Mouse (Mus musculus): Measurements from ENCODE around the gene Slc5a6. TPM values are rescaled to one million over a fixed set of nuclear protein-coding genes. Genes with fewer than 3 reads are reported as not detected.

The Slc5a6 gene
- 32.8 and 34.2 TPM in 2 replicates for polyA plus RNA-seq (2012; rRNA removed)

DNA sequence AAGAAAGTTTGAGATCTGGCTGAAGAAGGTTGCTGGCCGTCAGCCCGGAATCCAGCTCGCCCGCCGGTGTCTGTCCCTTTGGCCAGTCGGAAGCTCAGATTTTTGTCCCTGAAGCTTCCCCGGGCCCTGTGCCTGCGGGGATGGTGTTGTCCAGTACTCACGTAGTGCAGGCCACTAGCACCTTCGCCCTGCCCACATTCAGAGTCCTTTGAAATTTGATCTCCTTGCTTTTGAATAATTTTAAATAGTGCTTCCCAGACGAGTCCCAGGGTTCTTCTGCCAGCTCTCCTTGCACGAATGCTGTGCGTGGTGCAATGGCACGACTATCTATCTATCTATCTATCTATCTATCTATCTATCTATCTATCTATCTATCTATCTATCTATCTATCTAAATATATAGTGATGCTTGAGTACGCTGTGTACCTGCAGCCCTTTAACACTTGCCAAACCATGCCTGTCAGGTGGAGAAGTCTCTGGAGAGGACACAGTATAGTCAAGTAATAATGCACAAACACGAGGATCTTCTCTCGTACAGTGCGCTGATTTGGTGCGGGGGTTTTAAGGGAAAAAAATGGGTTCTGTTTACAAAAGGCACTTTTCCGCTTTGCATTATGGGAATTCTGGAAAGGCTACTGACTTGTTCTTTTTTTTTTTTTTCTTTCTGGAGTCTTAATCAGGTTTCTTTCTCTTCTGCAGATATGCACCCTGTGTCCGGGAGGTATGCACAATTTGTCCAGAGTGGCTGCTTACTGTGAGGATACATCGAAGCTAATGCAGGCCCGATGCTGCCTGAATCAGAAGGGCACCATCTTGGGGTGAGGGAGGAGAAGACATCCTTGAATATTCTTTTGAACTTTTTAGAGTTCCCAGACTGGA lies at the start of gene Slc5a6:
Slc5a6 (minus strand) TSS at position 162 of the 879 bp plus-strand sequence.
- DNase-seq (ENCODE audit: low read depth): no peak

DNA sequence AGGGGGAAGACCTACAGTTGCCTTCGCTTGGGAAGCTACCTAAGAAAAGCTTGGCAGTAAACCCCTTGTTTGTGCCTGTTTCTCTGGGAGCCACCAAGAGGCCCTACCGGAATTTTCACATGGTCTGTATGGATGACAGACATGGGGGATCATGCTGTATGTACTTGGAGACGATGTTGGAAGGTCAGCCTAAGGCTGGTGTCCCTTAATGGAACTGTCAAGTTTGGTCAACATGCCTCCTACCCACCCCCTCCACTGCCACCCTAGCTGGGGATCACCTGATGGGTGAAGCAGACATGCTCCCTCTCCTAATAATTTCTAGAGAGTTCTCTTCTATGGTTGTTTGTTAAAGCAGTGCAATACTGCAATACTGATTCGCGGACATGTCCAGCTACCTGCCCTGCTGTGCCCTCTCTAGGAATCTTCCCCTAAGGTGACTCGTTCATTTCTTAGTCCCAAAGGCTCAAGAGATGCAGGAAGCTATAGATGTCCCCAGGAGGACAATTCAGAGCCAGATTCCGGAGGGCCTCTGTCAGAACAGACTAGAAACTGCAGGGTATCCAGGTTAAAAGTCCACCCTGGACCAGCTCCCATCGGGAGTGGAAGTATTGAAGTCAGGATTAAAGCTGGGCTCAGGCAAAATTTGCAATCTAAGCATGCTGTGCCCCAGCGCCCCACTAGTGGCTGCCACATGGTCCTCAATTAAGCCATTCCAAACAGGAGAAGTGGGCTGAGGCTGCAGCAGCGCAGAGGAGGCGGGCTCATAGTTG lies 47.2 kb upstream of the Slc5a6 start:
- no peak for DNase-seq (ENCODE audit: low read depth)

DNA sequence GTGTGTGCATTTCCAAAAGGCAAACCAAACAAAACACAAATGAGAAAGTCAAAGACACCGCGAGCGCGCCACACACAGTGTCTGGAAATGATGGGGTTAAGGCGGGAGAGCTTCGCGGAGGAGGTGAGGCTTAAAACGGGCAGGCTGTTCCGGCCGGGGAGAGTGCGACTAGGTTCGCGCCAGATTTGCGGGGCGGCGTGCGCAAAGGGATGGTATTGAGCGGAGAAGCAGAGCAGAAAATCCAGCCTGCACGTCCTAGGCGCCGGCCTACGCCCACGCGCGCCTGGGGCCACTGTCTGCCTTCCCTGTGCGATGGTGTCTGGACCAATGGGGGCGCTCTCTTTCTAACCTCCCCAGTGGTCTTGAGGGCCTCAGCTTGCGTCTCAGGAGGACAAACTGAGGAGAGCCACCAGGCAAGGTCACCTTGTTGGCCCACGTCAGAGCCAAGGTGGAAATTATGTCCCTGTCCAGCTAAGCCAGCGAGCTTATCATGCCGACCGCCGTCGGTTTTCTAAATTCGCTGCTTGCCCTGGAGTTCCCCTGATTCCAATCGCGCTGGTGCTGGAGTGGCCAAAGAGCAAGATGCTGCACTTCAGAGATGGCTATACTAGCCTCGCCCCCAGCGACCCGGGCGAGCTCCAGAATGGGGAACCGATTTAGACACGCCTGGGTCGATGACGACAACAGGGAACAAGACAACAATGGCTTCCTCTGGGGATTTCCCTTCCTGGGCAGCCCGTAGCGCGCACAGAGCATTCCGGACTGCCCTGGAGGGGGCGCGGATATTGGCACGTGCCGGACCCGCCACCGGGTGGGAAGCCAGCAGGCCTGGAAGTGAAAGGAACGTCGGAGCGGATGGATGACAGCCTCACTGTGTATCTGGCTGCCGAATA lies 46.3 kb upstream of the Slc5a6 start:
- no peak for DNase-seq (ENCODE audit: low read depth)

DNA sequence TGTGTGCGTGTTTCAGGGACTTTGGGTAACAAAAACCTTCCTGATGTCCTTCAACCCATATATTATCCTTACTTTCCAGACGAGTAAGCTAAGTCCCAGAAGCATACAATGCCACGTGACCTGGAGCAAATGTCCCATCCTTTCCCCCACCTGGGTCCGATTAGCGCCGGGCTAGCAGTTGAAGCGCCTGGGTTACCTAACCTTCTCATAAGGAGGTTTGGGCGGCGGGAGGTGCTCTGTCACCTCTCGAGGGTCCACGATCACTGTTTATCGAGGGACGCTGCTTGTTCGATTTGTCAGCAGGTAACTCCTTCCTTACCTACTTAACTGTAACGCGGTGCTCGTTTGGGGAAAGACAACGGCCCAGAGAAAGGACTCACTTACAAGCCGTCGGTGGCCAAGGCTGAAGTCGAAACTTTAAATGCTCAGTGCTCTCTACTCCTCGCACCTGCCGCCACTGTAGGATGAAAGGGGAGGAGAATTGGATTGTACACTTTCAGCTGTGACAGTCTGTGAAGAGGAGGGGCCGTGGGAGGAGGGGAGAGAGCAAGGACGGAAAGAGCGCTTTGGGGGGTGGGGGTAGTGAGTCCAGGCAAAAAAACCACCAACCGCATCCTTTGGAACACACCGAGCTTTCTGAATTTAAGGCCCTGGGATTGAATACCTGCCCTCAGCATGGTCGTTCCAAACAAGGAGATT lies 45.5 kb upstream of the Slc5a6 start:
- no peak for DNase-seq (ENCODE audit: low read depth)

DNA sequence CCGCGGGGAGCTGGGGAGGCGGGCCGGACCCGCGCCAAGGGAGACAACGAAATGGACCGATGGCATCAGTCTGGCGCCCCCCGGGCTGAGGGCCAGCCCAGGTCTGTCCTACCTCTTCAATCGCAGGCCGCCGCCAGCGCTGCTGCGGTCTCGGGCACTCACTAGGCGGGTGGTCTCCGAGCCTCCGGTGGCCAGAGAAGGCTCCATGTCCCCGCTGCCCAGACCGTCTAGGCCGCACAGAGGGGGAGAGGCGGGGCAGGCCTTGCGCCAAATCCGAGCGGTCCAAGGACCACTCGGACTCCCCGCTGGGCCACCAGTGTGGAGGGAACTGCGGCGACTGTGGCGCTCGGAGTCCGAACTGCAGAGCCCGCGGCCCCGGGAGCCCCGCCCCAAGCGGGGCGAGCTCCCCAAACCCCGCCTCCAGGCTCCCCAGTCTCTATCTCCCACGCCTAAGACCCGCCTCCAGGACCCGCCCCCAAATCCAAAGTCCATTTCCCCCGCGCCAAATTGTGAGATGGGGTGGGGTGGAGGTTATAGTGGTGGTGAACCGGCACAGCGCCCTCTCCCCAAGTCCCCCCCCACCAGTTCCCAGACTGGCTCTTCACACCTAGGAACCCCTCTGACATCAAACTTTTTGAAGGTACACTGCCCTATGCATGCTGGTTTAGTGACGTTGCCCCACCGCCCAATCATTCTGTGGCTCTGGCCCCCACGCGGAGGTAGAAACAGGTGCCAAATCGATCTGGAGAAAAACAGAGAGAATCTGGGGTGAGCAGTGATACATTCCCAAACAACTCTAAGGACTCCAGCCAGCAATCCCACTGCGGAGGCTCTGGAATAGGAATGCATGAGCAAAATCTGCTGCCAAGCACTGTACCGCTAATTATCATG lies 44.7 kb upstream of the Slc5a6 start:
- no peak for DNase-seq (ENCODE audit: low read depth)

DNA sequence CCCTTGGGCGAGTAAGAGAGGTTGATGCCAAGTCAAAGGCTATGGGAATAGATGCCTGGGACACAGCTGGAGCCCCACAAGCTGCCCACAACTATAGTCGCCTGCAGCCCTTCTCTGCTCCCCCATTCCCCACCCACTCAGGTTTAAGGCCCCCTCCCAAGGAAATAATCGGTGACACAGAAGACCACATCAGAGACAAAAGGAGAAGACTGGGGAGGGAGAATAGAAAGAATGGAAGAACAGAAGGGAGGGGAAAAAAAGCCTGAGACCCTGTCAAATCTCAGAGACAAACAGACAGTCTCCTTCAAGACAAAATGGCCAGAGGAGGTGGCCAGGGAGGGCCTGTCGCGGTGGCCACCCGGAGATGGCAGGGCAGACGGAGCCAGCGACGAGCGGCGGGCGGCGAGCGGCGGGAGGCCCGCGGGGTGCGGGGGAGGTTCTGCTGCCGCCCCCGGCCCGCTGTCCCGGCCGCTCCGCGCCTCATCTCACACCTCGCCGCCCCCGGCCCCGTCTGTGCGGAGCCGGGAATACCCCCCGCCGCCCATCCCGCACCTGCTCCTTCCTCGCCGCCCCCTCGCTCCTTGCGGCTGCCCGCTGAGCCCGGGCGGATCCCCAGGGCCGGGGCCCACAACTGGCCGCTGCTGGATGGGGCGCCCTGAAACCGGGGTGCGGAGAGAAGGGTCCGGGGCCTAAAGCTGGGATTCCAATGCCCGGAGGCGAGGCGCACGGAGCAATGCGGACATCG lies 43.7 kb upstream of the Slc5a6 start:
- DNase-seq (ENCODE audit: low read depth): no peak

DNA sequence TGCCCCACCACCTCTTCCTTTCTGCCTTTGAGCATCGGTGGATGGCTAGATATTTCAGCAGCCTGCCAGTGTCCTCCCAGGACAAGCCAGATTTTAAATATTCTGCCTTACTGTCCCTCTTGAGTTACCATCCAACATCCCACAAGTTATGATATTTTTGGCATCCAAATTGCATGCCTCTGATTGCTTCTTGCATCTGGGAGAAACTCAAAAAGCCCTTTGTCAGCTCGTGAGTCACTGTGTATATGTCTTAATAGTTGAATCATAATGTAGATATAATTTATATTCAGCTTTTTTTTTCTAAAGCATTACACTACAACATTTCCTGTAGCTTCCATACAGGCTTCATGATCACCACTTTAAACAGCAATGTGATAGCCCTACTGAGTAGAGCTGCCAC lies 38.4 kb upstream of the Slc5a6 start:
- DNase-seq (ENCODE audit: low read depth): no peak

DNA sequence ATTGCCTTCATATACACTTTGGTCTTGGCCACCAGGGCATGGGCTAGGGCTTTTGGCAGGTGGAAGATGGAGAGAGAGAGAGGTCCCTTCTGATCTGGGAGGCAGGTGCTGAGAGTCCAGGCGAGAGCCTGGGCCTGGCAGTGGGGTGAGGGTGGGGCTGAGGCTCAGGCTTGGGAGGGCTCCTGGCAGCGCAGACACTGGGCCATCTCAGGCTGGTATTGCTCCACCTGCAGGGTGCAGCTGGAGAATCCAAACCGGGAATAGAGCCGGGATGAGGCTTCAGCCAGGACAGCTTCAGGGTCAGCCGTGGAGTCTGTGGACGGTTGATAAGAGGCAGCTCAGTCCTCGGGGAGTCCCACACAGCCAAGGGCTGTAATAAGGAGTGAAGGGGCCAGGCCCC lies 37.9 kb upstream of the Slc5a6 start:
- no peak for DNase-seq (ENCODE audit: low read depth)

DNA sequence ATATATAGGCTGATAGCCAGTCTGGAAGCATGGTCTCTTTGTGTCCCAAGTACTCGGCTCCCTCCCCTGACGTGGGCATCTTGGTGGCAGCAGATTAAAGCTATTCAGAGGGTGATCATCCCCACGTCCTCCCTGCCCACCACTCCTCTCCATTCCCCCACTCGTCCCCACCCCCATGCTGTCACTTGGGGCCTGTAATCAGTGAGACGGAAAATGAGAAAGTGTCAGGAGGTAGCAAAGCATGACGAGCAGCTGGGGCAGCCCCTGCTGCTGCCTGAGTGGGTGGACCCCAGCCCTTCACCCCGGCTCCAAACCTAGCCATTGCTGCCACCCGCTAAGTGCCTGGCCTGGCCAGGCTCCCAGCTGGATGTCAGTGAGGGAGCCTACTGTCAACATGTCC lies 35.2 kb upstream of the Slc5a6 start:
- DNase-seq (ENCODE audit: low read depth): no peak

DNA sequence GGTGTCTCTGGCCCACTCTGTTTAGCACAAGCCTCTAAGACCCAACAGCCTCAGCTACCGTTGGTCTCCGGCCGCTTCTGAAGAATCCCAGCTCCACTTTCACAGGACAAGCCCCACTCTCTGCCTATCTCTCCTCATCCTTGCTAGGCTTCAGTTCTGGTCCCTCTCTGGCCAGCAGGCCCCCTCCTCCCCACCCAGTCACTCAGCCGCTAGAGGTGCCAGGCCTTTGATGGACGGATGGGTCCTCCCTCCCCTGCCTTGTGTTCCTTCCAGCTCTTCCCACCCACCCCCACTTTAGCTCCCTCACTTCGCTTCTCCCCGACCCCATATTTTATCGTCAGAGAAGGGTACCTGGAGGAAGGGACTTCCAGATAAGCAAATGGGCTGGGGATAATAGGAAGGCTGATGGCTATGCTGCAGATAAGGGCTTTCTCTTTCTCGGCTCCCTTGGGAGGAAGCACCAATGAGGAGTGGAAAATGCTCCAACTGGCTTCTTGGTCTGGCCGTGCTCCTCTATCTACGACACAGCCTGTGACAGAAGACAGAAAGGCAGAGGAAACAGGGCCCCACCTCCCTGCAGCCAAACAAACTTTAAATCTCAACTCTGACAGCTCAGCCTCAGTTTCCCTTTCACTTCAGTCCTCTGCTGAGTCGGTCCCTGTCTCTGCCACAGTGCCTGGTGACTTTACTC lies 34.4 kb upstream of the Slc5a6 start:
- no peak for DNase-seq (ENCODE audit: low read depth)

DNA sequence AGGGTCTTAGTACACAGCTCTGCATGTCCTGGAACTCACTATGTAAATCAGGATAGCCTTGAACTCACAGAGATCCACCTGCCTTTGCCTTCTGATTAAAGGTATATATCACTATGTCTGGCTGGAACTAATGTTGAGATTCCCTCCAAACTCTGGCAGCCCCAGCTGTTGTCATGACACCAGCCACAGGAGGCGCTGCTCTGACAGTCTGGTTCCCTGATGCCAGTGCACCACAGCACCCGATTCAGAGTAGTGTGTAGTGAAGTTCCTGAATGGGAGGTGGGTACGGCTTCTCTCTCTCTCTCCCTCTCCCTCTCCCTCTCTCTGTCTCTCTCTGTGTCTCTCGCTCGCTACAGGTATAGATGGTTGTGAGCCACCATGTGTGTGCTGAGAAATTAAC lies 33.6 kb upstream of the Slc5a6 start:
- DNase-seq (ENCODE audit: low read depth): no peak

DNA sequence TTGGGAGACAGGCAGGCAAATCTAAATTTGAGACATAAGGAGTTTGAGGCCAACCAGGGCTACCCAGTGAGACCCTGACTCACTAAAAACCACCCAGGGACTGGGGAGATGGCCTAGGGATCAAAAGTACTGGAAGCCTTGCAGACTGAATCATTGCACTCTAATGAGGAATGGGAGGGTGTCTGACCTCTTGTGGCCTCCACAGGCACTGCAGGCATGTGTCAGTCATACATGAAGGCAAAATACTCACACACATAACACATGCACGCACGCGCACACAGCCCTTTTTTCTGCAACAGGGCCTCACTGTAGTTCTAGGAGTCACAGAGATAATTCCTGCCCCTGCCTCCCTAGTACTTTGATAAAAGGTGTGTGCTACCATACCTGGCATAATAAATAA lies 32.7 kb upstream of the Slc5a6 start:
- no peak for DNase-seq (ENCODE audit: low read depth)

DNA sequence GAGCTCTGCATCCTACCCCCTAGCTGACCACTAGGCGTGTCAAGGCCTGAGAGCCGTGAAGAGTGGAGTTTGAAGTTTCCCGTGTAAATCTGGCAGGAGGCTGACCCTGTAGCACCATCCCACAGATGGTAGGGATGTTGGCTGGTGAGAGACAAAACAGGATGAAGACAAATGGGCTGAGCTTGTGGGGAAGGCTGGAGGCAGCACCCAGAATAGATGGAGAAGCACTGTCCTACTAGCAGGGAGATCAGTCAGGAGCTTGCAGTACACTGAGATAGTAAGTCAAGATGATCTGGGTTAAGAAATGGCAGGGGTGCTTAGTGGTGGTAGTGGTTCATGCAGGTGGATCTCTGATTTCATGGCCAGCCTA lies 32.1 kb upstream of the Slc5a6 start:
- DNase-seq (ENCODE audit: low read depth): no peak

DNA sequence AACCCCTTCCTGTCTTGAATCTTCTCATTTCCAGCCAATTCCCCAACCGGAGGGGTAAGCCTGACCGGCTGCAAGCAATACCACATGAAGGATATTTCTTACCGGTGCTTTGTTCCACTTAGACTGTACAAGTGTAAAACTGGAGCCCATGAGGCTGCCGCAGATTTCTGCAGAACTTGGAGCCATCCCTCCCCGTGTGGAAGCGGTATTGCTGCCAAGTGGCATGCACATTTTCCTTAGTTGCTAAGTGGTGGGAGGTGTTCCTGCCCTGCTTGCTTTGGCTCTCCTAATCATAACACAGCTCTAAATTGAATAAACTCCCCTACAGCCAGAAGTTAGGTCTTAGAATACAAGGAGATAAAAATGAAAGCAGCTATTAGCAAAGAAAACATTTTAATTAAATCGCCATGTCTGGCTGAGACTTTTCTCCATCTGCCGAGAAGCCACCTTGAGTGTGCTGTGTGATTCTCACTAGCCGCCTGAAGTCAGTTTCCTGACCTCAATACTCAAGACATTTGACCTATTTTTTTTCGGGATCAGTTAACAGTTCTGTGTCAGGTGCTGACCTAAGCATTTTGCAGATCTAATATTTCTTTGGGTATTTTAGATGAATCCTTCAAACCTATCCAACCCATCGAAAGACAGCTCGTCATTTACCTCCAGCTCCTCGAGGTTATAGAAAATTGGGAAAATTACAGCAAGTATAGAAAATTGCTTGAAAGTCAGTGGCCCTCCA lies 31.5 kb upstream of the Slc5a6 start:
- no peak for DNase-seq (ENCODE audit: low read depth)

DNA sequence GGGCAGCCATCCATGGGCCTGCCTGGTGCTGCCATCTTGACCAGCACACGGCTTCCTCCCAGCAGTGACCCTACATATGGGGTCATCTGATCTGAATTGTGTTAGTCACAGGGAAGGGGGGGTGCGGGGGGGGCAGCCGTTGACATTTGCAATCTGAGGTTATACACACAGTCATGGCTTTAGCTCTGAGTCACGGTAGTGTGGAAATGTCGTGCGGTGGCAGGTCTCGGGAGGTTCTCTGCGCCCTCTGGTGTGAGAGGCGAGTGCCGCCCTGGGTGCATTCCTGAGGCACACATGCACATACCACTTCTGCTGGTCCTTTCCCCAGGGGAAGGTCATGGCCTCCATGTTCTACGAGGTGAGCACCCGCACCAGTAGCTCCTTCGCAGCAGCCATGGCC lies 27.6 kb upstream of the Slc5a6 start:
- DNase-seq (ENCODE audit: low read depth): no peak

DNA sequence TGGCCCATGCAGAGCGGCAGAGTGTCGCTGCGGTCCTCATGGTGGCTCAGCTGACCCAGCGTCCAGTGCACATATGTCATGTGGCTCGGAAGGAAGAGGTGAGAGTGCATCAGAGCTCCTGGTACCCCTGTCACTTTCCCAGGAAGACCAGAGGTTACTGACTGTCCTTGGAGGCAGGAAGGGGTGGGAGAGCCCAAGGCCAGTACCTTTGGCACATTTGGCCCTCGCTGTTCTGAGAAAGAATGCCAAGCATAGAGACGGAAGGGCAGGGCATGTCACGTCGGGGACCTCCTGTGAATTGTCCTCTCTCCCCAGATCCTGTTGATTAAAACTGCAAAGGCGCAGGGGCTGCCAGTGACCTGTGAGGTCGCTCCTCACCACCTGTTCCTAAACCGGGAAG lies 24.5 kb upstream of the Slc5a6 start:
- no peak for DNase-seq (ENCODE audit: low read depth)

DNA sequence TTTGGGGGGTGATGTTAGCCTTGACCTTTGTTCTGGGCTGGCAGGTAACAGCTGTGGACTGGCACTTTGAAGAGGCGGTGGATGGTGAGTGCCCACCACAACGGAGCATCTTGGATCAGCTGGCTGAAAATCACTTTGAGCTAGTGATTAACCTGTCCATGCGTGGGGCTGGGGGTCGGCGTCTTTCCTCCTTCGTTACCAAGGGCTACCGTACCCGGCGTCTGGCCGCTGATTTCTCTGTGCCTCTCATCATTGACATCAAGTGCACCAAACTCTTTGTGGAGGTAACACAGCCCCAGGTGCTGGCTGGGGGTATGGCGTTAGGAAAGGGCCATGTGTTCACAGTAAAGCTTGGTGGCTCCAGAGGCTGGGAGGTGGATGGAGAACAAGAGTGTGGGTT lies 23.1 kb upstream of the Slc5a6 start:
- DNase-seq (ENCODE audit: low read depth): no peak

DNA sequence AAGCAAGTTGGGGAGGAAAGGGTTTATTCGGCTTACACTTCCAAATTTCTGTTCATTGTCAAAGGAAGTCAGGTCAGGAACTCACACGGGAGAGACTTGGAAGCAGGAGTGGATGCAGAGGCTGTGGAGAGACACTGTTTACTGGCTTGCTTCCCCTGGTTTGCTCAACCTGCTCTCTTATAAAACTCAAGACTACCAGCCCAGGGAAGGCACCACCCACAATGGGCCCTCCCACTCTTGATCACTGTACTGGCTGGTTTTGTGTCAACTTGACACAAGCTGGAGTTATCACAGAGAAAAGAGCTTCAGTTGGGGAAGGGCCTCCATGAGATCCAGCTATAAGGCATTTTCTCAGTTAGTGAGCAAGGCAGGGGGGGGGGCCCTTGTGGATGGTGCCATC lies 22.3 kb upstream of the Slc5a6 start:
- DNase-seq (ENCODE audit: low read depth): no peak
